Mouse (Mus musculus) forebrain, embryonic 16.5 days (tissue): ENCODE results near the gene Znrf3. TPM values are rescaled to one million over a fixed set of nuclear protein-coding genes. Genes with fewer than 3 reads are reported as not detected.

Source experiments
- ATAC-seq: fragments of 200-750 bp; cut with Nextera tagmentation; 2 replicates; pipeline ENCODE4 v1.8.0; 2017; ENCODE audit warnings: mild to moderate bottlenecking, moderate library complexity
- H3K27ac ChIP-seq: fragments of 300-500 bp; sonication (generic); 2 replicates; pipeline ENCODE4 v1.5.1; 2014; ENCODE audit warnings: low read length, control low read depth
- H3K27me3 ChIP-seq: fragments of 300-500 bp; sonication (generic); replicated peaks from 2 replicates; pipeline ENCODE4 v1.6.1; 2014; ENCODE audit warnings: low read length; ENCODE audit not compliant: control insufficient read depth, insufficient read depth
- H3K36me3 ChIP-seq: fragments of 300-500 bp; sonication (generic); 2 replicates; pipeline ENCODE4 v1.6.1; 2014; ENCODE audit not compliant: control insufficient read depth, insufficient read depth
- H3K4me1 ChIP-seq: fragments of 300-500 bp; sonication (generic); replicated peaks from 2 replicates; pipeline ENCODE4 v1.6.1; 2014; ENCODE audit warnings: low read length; ENCODE audit not compliant: control insufficient read depth, insufficient read depth
- H3K4me2 ChIP-seq: fragments of 300-500 bp; sonication (generic); 2 replicates; pipeline ENCODE4 v1.6.1; 2014; ENCODE audit warnings: mild to moderate bottlenecking, low read length, control low read depth
- H3K4me3 ChIP-seq: fragments of 300-500 bp; sonication (generic); replicated peaks from 2 replicates; pipeline ENCODE4 v1.5.1; 2014; ENCODE audit warnings: mild to moderate bottlenecking, low read length, control low read depth
- H3K9ac ChIP-seq: fragments of 300-500 bp; sonication (generic); replicated peaks from 2 replicates; pipeline ENCODE4 v1.6.1; 2014; ENCODE audit warnings: low read depth, low read length, control low read depth
- H3K9me3 ChIP-seq: fragments of 300-500 bp; sonication (generic); 2 replicates; pipeline ENCODE4 v1.6.1; 2016; ENCODE audit warnings: low read length; ENCODE audit not compliant: control insufficient read depth
- WGBS: fragments of 180-500 bp; shearing (Covaris S2); extraction: QIAGEN DNeasy Blood & Tissue Kit; methylation state at CpG from one replicate; pipeline ENCODE4 v1.1.7; 2014; 5-methylcytosine and 5-hydroxymethylcytosine counted together
- polyA plus RNA-seq: library from polyadenylated mRNA; unstranded; fragments of >200 nt; fragmentation: Nextera tagmentation; extraction: Ambion mirVana; gene quantifications from 2 replicates; pipeline ENCODE4 v1.2.1, GENCODE M21; 2015

Gene Znrf3
- polyA plus RNA-seq, 1 experiment from 2014 or later: 6.9 TPM

DNA sequence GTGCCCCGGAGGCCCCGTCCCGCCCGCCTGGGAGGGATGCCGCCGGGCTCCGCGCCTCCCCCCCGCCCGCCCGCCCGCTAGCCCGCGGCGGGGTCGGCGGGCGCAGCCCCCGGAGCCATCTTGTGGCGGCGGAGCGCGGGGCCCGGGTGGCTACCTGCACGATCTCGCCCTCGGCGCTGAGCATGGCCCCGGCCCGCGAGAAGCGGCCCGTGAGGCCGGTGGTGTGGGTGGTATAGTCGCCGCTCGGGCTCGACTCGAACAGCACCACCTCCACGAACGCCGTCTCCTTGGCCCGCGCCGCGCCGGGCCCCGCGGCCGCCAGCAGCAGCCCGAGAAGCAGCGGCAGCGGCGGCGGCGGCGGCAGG lies 431 bp downstream of the Znrf3 start:
- no peaks in the 10 kb centered on the region for H3K27me3 ChIP-seq
- peak overlapping the region; percentile 81 for H3K4me2 ChIP-seq
- H3K36me3 ChIP-seq: no peaks in the 10 kb centered on the region
- H3K9me3 ChIP-seq: no peaks in the 10 kb centered on the region
- H3K9ac ChIP-seq: peak overlapping the region; percentile 74
- peak overlapping the region; percentile 79 for H3K4me3 ChIP-seq
- H3K27ac ChIP-seq: peak overlapping the region; percentile 44
- H3K4me1 ChIP-seq: peaks cover 20% of the 10 kb centered on the region
- 0% methylated on average over 37 of the region's 57 CpGs for WGBS
- ATAC-seq: no peak; the same call in none of the 2 replicates

DNA sequence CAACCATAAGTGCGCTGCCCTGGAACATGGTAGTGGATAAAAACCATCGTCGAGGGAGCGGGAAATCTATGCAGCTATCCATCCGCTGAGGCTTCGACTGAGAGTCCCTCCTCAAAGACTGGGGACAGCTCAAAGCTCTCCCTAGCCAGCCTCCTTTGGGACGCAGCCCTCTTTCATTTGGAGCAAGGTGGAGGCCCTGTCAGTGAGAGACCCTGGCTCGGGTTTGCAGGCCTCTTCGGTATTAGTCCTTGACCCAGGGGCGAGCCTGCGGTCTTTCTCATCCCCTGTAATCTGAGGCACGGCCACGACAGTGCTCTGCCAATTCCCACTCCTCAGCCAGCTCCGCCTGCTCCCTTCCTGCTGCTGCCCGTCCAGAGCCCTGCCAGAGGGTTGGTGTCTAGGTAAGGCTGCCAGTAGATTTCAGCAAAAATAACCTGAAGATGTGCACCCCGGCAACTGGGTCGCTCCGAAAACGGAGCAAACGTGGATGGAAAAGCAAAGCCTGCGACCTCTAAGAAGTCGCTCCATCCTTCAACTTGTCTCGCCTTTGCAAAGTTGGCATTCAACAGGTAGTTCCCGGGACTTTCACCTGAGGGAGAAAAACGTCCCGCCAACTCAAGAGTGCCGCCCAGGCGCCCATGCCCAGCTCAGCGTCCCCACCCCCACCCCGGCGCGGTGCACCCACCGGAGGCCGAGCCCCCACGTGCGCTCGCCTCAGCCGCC lies 975 bp downstream of the Znrf3 start:
- peaks cover 20% of the 10 kb centered on the region for H3K4me1 ChIP-seq
- H3K27me3 ChIP-seq: no peaks in the 10 kb centered on the region
- peak overlapping the region; percentile 74 for H3K9ac ChIP-seq
- peak overlapping the region; percentile 79 for H3K4me3 ChIP-seq
- H3K36me3 ChIP-seq: no peaks in the 10 kb centered on the region
- H3K27ac ChIP-seq: no peak overlapping the region
- no peak; the same call in 1 of the 2 replicates for ATAC-seq
- WGBS: under 1% methylated on average over 38 of the region's 38 CpGs
- no peaks in the 10 kb centered on the region for H3K9me3 ChIP-seq
- H3K4me2 ChIP-seq: peak overlapping the region; percentile 81

DNA sequence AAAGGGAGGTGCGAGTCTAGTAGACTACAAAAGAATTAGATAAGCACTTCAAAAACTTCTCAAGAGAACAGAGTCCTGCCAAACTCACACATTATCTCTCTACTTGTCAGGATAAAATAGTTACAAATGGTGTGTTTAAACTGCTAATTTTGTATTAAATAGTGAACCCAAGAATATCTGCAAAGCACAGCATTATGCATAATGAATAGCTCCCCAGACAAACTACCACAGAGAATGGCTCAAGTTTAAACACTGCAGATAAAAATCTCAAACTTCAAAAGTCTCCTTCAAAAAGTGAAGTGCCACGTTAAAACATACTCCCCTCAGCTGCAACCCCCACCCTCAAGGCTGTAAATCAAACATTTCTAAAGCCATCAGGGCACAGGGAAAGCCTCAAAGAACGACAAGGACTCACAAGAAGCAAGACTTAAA lies 2.0 kb downstream of the Znrf3 start:
- Histone ChIP-seq H3K27ac (no peak overlapping the region), H3K4me1 (peaks cover 20% of the 10 kb centered on the region), H3K4me2 (peak overlapping the region; percentile 81), H3K9me3 (no peaks in the 10 kb centered on the region), H3K36me3 (no peaks in the 10 kb centered on the region), H3K27me3 (no peaks in the 10 kb centered on the region), H3K4me3 (peak overlapping the region; percentile 79), H3K9ac (no peak overlapping the region)
- 11% methylated on average over 3 of the region's 3 CpGs for WGBS
- no peak for ATAC-seq

DNA sequence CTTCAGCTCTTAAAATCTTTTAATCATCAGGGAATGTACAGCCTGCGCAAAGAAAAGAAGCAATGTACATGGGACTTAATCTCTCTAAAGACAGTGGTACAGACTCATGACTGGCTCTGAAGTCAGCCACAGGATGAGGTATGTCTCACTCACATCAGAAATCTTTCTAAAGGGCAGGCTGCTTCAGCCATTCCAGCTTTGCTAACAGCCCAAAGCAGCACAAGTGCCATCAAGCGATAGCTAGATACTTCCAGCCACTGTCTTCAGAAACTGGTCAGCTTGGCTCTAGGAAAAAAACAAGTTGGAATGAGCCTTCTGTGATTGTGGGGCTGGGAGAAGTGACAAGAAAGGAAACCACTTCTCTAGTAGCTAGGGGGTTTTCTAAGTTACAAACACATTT lies 7.0 kb downstream of the Znrf3 start:
- no peak overlapping the region for H3K4me3 ChIP-seq
- H3K9ac ChIP-seq: no peak overlapping the region
- H3K36me3 ChIP-seq: no peaks in the 10 kb centered on the region
- no peak for ATAC-seq
- H3K4me1 ChIP-seq: peaks cover under 1% of the 10 kb centered on the region
- no peaks in the 10 kb centered on the region for H3K9me3 ChIP-seq
- no peaks in the 10 kb centered on the region for H3K27me3 ChIP-seq
- H3K27ac ChIP-seq: no peak overlapping the region
- H3K4me2 ChIP-seq: no peak overlapping the region
- WGBS: 93% methylated on average over 2 of the region's 2 CpGs

DNA sequence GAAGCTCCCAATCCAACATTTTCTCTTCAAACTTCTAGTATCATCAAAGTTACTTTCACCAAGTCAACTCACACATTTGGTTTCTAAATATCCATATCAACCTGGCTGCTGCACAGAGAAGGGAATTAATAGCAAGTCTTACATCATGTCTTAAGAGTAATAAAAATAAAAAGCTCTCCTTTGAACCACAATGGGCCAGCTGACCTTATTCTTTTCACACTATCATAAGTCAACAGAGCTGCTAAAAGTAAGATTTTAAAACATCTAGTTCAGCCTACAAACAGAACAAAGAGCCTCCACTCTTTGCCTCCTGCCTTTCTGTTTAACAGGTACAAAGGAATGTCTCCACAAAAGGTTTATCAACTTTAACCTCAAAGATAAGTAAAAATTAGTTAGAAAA lies 7.7 kb downstream of the Znrf3 start:
- ATAC-seq: no peak
- Histone ChIP-seq H3K4me3 (no peak overlapping the region), H3K4me1 (peaks cover 2% of the 10 kb centered on the region; the same call in 1 of the 2 replicates), H3K9ac (no peak overlapping the region), H3K36me3 (no peaks in the 10 kb centered on the region), H3K4me2 (no peak overlapping the region), H3K27ac (no peak overlapping the region), H3K27me3 (no peaks in the 10 kb centered on the region), H3K9me3 (no peaks in the 10 kb centered on the region)

DNA sequence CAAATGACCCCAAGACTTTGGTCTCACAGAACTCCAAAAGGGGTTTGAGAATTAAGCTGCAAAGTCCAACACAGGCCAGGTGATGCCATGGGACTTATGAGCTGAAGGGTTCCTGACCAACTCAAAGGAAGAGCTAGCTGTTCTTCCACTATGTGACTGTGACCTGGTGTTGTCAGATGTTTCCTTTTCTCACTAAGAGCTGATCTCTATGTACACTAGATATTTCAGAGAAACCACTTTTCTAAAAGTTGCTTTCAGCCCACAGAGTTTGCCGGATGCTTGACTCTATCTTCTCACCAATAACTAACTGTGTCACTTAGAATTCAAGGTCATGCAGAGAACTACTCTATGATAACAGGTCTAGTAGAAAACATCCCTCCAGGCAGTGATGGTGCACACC lies 9.2 kb downstream of the Znrf3 start:
- WGBS: 97% methylated on average over 1 of the region's 1 CpGs
- peaks cover 2% of the 10 kb centered on the region; the same call in 1 of the 2 replicates for H3K4me1 ChIP-seq
- no peaks in the 10 kb centered on the region for H3K9me3 ChIP-seq
- no peak overlapping the region for H3K27ac ChIP-seq
- H3K4me3 ChIP-seq: no peak overlapping the region
- H3K36me3 ChIP-seq: no peaks in the 10 kb centered on the region
- H3K9ac ChIP-seq: no peak overlapping the region
- no peaks in the 10 kb centered on the region for H3K27me3 ChIP-seq
- H3K4me2 ChIP-seq: no peak overlapping the region
- no peak for ATAC-seq

DNA sequence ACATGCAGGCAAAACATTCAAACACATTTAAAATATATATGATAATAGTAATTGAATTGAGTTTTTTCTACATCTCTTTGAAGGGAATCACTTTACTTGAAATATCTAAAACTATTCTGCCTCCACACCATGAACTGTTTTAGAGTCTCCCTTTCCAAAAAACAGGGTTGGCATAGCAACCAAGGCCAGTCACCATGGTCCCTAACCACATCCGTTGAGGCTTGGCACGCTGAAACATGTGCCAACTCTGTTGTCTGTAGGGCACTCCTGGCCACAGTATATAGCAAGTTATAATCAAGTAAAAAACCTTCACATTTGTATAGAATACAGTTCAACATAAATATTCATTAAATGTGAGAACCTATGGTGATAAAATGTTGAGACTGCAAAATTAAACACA lies 12.3 kb downstream of the Znrf3 start:
- Histone ChIP-seq H3K27ac (no peak overlapping the region), H3K27me3 (no peaks in the 10 kb centered on the region), H3K36me3 (no peaks in the 10 kb centered on the region), H3K4me1 (peaks cover 2% of the 10 kb centered on the region; the same call in 1 of the 2 replicates), H3K9me3 (no peaks in the 10 kb centered on the region), H3K4me3 (no peak overlapping the region), H3K9ac (no peak overlapping the region), H3K4me2 (no peak overlapping the region)
- 42% methylated on average over 2 of the region's 2 CpGs for WGBS
- no peak for ATAC-seq

DNA sequence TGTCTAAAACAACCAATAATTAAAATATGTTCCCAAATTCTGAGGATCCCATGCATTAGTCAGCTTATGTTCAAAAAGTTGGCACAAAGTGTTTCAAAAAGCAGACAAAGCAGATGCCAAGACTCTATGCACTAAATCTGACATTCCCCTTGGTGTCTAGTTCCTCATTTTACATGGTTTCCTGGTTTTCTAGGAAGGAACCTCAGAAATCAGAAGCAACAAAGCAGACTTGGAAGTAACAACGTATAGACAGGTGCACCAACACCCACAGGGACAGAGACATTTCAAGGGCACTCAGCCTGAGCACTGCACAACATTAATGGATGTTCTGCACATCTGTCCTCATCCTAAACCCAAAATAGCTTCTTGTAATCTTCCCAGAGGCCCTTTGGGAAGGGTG lies 13.8 kb downstream of the Znrf3 start:
- no peak overlapping the region for H3K4me2 ChIP-seq
- H3K27me3 ChIP-seq: no peaks in the 10 kb centered on the region
- no peaks in the 10 kb centered on the region for H3K36me3 ChIP-seq
- 55% methylated on average over 1 of the region's 1 CpGs for WGBS
- H3K4me3 ChIP-seq: no peak overlapping the region
- H3K9ac ChIP-seq: no peak overlapping the region
- ATAC-seq: no peak
- no peaks in the 10 kb centered on the region for H3K9me3 ChIP-seq
- peaks cover 2% of the 10 kb centered on the region; the same call in 1 of the 2 replicates for H3K4me1 ChIP-seq
- no peak overlapping the region for H3K27ac ChIP-seq

DNA sequence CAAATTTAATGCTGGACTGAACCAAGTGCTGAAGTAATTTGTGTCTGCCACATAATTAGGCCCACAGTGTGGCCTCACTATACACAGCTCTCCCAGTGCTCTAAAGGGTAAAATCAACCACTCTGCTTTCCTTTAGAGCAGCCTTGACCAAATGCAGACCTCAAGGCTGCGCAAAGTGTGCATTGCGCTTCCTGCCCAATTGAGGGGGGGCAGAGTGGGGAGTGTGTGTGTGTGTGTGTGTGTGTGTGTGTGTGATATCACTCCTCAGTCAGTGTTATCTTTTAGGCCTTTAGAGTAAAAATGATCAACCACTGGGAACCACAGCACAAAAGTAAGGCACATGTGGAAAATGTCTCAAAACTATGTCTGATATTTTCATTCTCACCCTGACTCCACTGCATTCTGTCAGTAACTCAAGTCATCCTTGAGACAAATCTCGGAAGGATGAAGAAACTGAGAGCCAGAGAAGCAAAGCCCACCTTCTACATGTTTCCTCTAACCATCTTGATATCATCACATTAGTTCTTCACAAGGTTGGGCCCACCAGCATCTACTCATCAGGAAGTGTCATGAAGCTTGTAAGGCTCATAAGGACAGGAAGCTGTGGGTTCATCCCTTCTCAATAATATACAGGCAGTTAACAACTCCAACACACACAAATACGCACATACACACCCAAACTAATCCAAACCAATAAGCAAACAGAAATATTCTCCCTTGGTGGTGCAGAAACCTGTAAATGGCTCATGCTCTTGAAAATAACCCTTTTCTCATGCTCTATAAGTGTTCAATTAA lies 15.1 kb downstream of the Znrf3 start:
- H3K9me3 ChIP-seq: no peaks in the 10 kb centered on the region
- WGBS: 92% methylated on average over 4 of the region's 4 CpGs
- no peak overlapping the region for H3K4me2 ChIP-seq

More for the DNA sequence above, 15.1 kb downstream of the Znrf3 start:
- no peak for ATAC-seq
- Histone ChIP-seq H3K36me3 (no peaks in the 10 kb centered on the region), H3K9ac (no peak overlapping the region), H3K4me3 (no peak overlapping the region), H3K27ac (no peak overlapping the region), H3K4me1 (peaks cover 7% of the 10 kb centered on the region), H3K27me3 (no peaks in the 10 kb centered on the region)
